Mouse (Mus musculus) lung, postnatal 0 days (tissue): Measurements from ENCODE around the gene Mpp6.

Experiments used
- CTCF ChIP-seq: IDR thresholded peaks from 2 replicates; pipeline ENCODE4 v1.5.1; 2016; ENCODE audit warnings: antibody characterized with exemption, mild to moderate bottlenecking
- EP300 ChIP-seq: IDR thresholded peaks from 2 replicates; pipeline ENCODE4 v1.6.1; 2016; ENCODE audit warnings: antibody characterized with exemption, mild to moderate bottlenecking, control low read depth

- TF ChIP-seq CTCF, result no peak
- no peak for TF ChIP-seq EP300
Measured at GRCm38 (mm10) chr6:50247356-50247755, 137.3 kb downstream of the Mpp6 start.
